Mouse (Mus musculus) naive thymus-derived CD4-positive, alpha-beta T cell, adult 2 months (primary cell): ENCODE results near the gene Scai.
A peak's percentile ranks its signal among the peaks of the same experiment; 100 is the strongest.

Experiments used
- DNase-seq: peaks from one replicate; pipeline ENCODE4 v3.0.0-alpha.2; 2011; ENCODE audit warnings: low read depth

Gene Scai

GRCm38 (mm10) chr2:39190561-39191056, at the start of gene Scai:
Scai (minus strand) TSS chr2:39190734.
- DNase-seq = peak; percentile 98

DNA sequence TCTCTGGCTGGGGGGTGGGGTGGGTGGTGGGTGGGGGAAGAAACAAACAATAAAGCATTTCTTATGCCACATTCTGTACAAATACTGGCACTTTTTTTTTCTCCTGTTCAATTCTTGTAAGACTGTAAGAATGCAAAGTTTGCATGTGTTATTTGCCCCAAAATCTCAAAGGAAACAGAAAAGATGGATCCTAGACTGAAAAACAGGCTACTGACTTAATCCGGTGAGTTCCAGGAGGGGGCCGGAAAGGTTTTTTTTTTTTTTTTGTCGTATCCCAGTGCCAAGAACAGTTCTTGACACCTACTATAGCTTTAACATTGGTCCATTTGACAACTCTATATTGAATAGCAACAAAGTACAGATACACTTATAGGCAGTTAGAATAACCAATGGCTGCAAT, 36.2 kb upstream of the Scai start:
- DNase-seq = no peak

GRCm38 (mm10) chr2:39226019-39226640, 35.6 kb upstream of the Scai start, which contains the start of gene Ppp6c:
Ppp6c (minus strand) TSS chr2:39226451.
- peak; percentile 95 for DNase-seq

- DNase-seq = peak; percentile 44
Observed at GRCm38 (mm10) chr2:39225331-39226018, 34.9 kb upstream of the Scai start.

DNA sequence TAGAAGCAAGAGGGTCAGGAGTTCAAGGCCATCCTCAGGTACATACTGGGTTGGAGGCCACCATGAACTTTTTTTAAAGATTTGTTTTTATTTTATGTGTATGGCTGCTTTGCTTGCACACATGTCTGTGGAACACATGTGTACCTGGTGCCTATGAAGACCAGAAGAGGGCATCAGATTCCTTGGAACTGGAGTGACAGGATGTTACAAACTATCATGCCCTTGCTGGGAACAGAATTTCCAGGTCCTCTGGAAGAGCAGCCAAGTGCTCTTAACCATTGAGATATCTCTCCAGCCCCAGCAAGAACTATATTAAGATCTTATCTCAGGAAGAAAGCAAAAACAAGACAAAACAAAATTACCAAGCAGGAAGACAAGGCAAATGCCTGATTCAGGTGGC, 34.1 kb upstream of the Scai start:
- no peak for DNase-seq

DNA sequence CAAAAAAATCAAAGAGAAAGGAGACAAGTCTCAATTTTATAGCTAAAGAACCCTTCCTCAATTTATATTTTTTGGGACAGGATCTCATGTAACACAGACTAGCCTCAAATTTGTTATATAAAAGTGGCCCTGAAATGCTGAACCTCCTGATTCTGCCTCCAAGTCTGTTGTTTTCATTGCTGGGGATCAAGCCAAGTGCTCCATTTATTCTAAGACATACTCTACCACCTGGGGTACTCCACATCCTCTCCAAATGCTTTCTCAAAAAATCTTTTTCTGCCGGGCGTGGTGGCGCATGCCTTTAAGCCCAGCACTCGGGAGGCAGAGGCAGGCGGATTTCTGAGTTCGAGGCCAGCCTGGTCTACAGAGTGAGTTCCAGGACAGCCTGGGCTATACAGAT, 29.5 kb upstream of the Scai start:
- DNase-seq = no peak

GRCm38 (mm10) chr2:39219034-39219433, 28.5 kb upstream of the Scai start:
- no peak for DNase-seq

DNA sequence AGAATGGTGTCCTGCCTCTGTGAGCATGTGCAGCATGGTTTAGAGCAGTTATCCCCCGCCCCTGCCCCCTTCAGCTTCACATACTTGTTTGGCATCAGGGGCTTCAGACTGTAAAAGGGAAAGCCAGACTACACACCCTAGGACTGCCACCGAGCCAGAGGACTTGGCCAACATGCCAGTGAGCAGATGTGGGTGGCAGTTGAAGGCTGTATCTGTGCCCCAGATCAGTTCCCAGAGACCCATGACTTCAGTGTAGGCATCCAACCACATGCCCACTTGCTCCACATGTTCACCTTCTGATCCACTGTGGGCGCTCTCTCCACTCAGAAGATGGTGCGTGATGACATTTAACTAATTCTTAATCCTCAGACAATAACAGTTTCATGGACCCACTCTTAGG, 26.6 kb upstream of the Scai start:
- DNase-seq = no peak

GRCm38 (mm10) chr2:39210738-39211137, 20.2 kb upstream of the Scai start:
- no peak for DNase-seq

DNA sequence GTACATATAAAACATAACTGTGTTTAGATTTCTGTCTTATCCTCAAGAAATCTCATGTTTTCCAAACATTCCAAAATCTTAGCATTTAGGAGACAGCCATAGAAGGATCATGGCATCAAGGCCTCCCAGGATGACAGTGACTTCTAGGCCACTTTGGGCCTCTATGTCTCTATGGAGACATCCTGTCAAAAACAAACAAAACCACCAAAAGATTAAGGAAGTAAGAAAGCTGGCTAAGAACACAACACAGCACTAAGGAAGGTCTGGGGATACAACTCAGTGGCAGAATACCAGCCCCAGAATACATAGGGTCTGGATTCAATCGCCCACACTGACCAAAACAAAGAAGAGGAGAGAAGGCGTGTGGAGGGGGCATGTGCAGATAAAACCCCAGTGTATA, 12.8 kb upstream of the Scai start:
- DNase-seq = no peak

GRCm38 (mm10) chr2:39194809-39195208, 4.3 kb upstream of the Scai start:
- no peak for DNase-seq

DNA sequence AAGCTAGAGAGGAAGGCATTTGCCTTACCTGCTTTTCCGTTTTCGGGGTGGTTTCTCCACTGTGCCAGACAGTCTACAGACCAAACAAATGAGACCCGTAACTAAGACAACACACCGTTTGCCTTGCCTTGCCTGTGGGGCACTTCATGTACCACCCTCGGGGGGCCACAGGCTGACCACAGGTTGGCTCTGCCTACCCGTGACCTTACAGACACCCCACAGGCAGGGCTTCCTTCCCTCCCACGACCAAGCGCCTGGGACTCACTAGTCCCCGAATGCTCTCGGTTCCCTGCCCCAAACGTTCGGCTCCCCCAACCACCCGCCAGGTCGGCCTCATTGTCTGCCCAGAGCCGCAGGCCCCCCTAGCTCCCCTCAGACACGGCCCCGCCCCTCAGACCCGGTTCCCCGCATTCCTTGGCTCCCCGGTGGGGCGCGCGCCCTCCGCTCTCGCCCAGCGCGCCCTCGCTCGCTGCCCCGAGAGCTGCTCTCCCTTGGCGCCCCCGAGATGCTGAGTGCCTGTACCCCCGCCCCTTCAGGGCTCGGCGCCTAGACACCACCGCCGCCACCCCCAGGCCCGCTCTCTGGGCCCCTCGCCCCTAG, 473 bp downstream of the Scai start:
- DNase-seq = no peak

GRCm38 (mm10) chr2:39185942-39186341, 4.6 kb downstream of the Scai start:
- no peak for DNase-seq

- no peak for DNase-seq
Observed at GRCm38 (mm10) chr2:39183587-39183986, 6.9 kb downstream of the Scai start.

DNA sequence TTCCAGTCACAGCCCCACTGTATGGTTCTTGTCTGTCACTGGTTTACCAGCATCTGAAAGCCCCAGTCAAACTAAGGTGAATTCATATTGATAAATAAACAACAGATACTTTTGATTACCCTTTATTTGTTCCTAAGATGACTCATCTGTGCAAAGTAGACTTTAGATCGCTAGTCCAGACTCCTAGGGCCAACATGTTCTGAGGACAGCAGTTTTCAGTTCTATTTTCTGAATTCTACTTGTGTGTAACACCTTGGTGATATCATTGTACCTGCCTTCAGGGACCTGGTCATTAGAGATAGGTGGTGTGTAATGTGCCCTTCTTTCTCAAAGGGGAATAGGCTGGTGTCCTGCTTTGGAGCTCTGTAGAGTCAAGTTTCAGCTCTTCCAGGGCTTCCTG, 29.5 kb downstream of the Scai start:
- DNase-seq = no peak

GRCm38 (mm10) chr2:39157916-39158315, 32.6 kb downstream of the Scai start:
- no peak for DNase-seq

DNA sequence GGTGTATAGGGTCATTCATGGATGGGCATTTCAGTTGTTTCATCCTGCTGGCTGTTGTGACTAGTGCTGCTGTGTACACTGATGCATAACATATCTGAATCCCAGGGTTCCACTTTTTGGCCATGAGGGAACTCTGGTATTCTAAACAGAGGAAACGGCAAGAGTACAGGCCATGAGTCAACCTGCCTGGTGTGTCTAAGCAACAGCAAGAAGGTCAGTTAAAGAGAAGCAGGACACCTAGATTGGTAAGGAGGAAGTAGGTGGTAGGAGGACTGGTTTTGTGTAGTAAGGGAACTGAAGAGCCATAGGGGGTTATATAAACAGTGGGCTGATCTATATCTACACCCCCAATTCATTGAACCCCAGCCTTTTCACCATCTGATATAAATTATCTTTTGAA, 33.7 kb downstream of the Scai start:
- no peak for DNase-seq

GRCm38 (mm10) chr2:39150943-39151342, 39.6 kb downstream of the Scai start:
- no peak for DNase-seq

DNA sequence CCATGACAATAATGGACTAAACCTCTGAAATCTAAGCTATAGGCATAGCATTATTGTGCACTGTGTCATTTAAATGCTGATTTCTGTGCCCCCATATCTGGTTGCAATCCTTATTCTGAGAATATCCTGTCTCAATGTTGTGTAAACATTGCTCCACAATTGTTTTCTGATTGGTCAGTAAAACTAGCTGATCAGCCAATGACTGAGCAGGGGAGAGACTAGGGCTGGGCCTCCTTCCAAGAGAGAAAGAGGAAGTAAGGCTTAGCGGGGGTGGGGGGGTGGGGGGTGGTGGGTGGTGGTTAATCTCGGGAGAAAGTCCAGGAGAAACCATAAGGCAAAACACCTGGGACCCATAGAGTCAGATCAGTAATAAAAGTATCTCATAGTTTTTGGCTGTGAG, 42.5 kb downstream of the Scai start:
- DNase-seq = no peak

DNA sequence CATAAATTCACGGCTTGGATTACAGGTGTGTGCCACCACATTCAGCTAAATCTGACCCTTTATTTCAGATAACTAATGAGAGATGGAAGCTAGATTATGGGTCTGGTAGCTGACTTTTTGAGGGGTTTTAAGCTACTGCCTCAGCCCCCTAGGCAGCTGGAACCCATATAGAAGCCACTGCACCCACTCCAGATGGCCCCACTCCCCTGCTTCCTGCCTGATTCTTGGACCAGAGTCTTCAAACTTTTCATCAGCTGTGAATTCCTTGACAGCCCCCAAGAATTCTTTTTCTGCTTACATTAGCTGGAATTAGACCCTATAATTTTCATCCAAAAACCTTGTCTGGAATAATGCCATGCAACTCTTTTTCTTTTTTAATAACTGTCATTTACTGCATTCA, 44.1 kb downstream of the Scai start:
- DNase-seq = no peak

- DNase-seq = no peak
Observed at GRCm38 (mm10) chr2:39142357-39142948, 48.1 kb downstream of the Scai start.

- DNase-seq = no peak
Observed at GRCm38 (mm10) chr2:39140586-39141455, 49.7 kb downstream of the Scai start.
